Mouse (Mus musculus): ENCODE measurements at regions not wholly inside any gene's neighbourhood (a gene's known extent, or its start where the extent isn't known, plus 50 kb on each side); places are given as distances from the start of the nearest gene placed in this dataset.
"Not testable (repeated sequence)": the region's sequence is repeated elsewhere in the genome, so short reads cannot be mapped to it uniquely, and the experiment has no call there.

GRCm38 (mm10) chr5:148690158-148690822, 137.7 kb upstream of the Ubl3 start:
- Histone ChIP-seq H3K27me3 (no peaks in the 10 kb centered on the region), H3K9me3 (no peaks in the 10 kb centered on the region), H3K9ac (no peak overlapping the region), H3K4me3 (replicated peaks) (no peak overlapping the region), H3K4me1 (peaks cover 35% of the 10 kb centered on the region), H3K27ac (no peak overlapping the region), H3K4me2 (no peak overlapping the region), H3K36me3 (replicated peaks) (no peaks in the 10 kb centered on the region)
- WGBS: 72% methylated on average over 7 of the region's 7 CpGs
- ATAC-seq (ENCODE audit: low FRiP score): no peak

- WGBS: 86% methylated on average over 9 of the region's 9 CpGs
- Histone ChIP-seq H3K27ac (peak overlapping the region; percentile 77), H3K9me3 (no peaks in the 10 kb centered on the region), H3K4me1 (peaks cover 31% of the 10 kb centered on the region), H3K27me3 (no peaks in the 10 kb centered on the region), H3K4me2 (no peak overlapping the region), H3K9ac (no peak overlapping the region), H3K36me3 (replicated peaks) (no peaks in the 10 kb centered on the region), H3K4me3 (replicated peaks) (no peak overlapping the region)
- ATAC-seq (ENCODE audit: low FRiP score): no peak
These were observed 136.7 kb upstream of the Ubl3 start for GRCm38 (mm10) chr5:148689297-148689696.

DNA sequence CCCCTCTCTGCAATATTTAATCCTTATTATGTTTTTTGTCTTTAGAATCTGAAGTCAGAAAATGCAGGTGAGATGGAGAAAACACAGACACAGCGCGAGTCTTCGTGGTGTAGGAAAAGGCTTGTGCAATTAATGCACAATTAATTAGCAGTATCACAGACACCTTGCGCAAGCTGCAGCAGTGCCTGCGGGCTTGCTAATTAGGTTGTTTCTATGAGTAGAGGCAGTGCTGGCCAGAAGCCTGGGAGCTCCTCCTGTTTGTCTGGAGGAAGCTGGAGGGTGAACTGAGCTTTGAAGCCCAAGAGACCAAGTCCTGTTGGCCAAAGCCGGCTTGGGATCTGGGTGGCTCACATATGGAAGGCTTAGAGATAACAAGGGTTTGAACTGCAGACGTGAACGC, 135.9 kb upstream of the Ubl3 start:
- Histone ChIP-seq H3K4me3 (replicated peaks) (no peak overlapping the region), H3K9me3 (no peaks in the 10 kb centered on the region), H3K9ac (no peak overlapping the region), H3K27me3 (no peaks in the 10 kb centered on the region), H3K27ac (peak overlapping the region; percentile 77), H3K36me3 (replicated peaks) (no peaks in the 10 kb centered on the region), H3K4me2 (no peak overlapping the region), H3K4me1 (peaks cover 30% of the 10 kb centered on the region)
- 46% methylated on average over 8 of the region's 8 CpGs for WGBS
- ATAC-seq (ENCODE audit: low FRiP score): peak; percentile 91; the same call in 1 of the 2 replicates

DNA sequence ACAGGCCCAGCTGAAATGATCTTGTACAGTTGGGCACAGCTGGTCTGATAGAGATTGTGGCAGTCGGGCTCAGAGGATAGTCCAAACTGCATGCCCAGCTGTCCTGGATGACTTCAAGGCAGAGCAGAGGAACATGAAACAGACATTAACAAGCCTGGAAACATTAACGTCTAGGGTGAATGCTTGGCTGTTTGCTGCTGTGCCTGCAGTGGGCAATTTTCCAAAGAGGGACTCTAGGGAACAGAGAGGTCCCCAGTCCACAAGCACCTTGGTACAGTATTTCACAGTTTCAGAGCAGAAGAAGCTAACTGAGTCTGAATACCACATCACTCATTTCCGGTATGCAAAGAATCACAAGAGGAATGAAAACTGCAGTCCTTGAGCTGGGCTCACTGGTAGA, 135.2 kb upstream of the Ubl3 start:
- H3K4me3 ChIP-seq (replicated peaks): no peak overlapping the region
- peak overlapping the region; percentile 77 for H3K27ac ChIP-seq
- no peak overlapping the region for H3K9ac ChIP-seq
- peaks cover 30% of the 10 kb centered on the region for H3K4me1 ChIP-seq
- no peaks in the 10 kb centered on the region for H3K36me3 ChIP-seq (replicated peaks)
- no peaks in the 10 kb centered on the region for H3K27me3 ChIP-seq
- no peaks in the 10 kb centered on the region for H3K9me3 ChIP-seq
- no peak overlapping the region for H3K4me2 ChIP-seq
- no peak for ATAC-seq (ENCODE audit: low FRiP score)
- WGBS: 69% methylated on average over 3 of the region's 3 CpGs

GRCm38 (mm10) chr5:148684216-148684615, 131.6 kb upstream of the Ubl3 start:
- no peak for ATAC-seq (ENCODE audit: low FRiP score)
- WGBS: 79% methylated on average over 11 of the region's 11 CpGs
- H3K36me3 ChIP-seq (replicated peaks): no peaks in the 10 kb centered on the region

GRCm38 (mm10) chr5:148682553-148682952, 130.0 kb upstream of the Ubl3 start:
- no peaks in the 10 kb centered on the region for H3K36me3 ChIP-seq (replicated peaks)
- H3K4me2 ChIP-seq: no peak overlapping the region
- no peaks in the 10 kb centered on the region for H3K9me3 ChIP-seq
- no peak for ATAC-seq (ENCODE audit: low FRiP score)
- H3K4me1 ChIP-seq: no peaks in the 10 kb centered on the region
- H3K27me3 ChIP-seq: no peaks in the 10 kb centered on the region
- 92% methylated on average over 6 of the region's 6 CpGs for WGBS
- H3K9ac ChIP-seq: no peak overlapping the region
- no peak overlapping the region for H3K27ac ChIP-seq
- H3K4me3 ChIP-seq (replicated peaks): no peak overlapping the region

More at GRCm38 (mm10) chr5:148684216-148684615, 131.6 kb upstream of the Ubl3 start:
- Histone ChIP-seq H3K4me3 (replicated peaks) (no peak overlapping the region), H3K27ac (no peak overlapping the region), H3K9me3 (no peaks in the 10 kb centered on the region), H3K4me2 (no peak overlapping the region), H3K27me3 (no peaks in the 10 kb centered on the region), H3K9ac (no peak overlapping the region), H3K4me1 (peaks cover 12% of the 10 kb centered on the region; the same call in 1 of the 2 replicates)

GRCm38 (mm10) chr5:148680341-148680740, 127.8 kb upstream of the Ubl3 start:
- H3K27me3 ChIP-seq: no peaks in the 10 kb centered on the region
- 90% methylated on average over 5 of the region's 5 CpGs for WGBS
- H3K4me3 ChIP-seq (replicated peaks): no peak overlapping the region
- H3K27ac ChIP-seq: no peak overlapping the region
- no peak for ATAC-seq (ENCODE audit: low FRiP score)
- no peaks in the 10 kb centered on the region for H3K36me3 ChIP-seq (replicated peaks)
- H3K4me1 ChIP-seq: no peaks in the 10 kb centered on the region
- no peak overlapping the region for H3K9ac ChIP-seq
- no peaks in the 10 kb centered on the region for H3K9me3 ChIP-seq
- no peak overlapping the region for H3K4me2 ChIP-seq

DNA sequence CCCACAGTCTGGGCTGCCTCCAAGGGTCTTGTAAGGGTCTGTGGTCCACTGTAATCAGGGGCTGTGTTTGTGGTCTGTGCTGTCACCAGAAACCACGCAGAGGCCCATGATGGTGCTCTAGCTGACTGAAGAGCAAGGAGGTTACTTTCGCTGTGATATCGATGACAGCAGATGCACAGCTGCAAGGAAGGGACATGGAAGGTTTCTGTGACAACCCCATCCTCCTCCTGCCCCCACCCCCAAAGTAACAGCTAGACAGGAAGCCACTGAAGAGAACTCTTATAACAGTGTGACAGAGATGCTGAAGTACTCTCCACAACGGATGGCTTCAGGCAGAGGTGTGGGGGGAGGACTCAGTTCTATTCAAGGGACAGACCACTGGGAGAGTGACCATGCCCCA, 127.0 kb upstream of the Ubl3 start:
- no peaks in the 10 kb centered on the region for H3K36me3 ChIP-seq (replicated peaks)
- no peak overlapping the region for H3K4me3 ChIP-seq (replicated peaks)
- H3K4me2 ChIP-seq: no peak overlapping the region
- no peak overlapping the region for H3K9ac ChIP-seq
- no peaks in the 10 kb centered on the region for H3K27me3 ChIP-seq
- ATAC-seq (ENCODE audit: low FRiP score): no peak
- no peaks in the 10 kb centered on the region for H3K9me3 ChIP-seq
- no peaks in the 10 kb centered on the region for H3K4me1 ChIP-seq
- H3K27ac ChIP-seq: no peak overlapping the region
- 94% methylated on average over 4 of the region's 4 CpGs for WGBS

DNA sequence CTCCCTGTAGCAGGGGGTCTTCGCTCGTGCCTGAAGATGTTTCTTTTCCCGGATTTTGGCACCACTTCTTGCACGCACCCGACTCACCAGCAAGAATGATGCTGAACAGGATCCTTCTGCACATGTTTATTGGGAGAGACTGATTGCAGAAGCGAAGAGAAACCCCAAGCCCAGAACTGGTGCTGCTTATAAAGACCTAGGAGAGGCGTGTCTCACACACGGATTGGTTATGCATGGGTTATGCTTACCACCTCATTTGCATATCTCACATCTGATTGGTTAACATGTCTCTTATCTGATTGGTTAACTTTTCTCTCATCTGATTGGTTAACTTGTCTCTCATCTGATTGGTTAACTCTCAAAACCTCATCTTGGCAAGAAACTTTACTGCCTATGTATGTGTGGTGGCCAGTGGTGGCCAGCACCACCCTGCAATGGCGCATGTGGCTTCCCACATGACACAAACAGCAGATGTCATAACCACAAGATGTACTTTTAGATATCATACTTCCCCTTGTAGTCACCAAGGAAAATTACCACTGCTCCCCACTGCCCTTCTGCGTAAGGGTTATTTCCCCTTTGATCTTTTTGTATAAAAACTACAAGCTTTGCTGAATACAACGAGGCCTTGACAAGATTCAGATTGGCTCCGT, 125.8 kb upstream of the Ubl3 start:
- H3K9me3 ChIP-seq; H3K4me3 ChIP-seq (replicated peaks); H3K36me3 ChIP-seq (replicated peaks); ATAC-seq (ENCODE audit: low FRiP score); H3K27ac ChIP-seq; H3K4me2 ChIP-seq; H3K27me3 ChIP-seq; H3K9ac ChIP-seq; H3K4me1 ChIP-seq: not testable (repeated sequence)
- 94% methylated on average over 12 of the region's 12 CpGs for WGBS

- Histone ChIP-seq H3K4me2 (no peak overlapping the region), H3K4me3 (replicated peaks) (no peak overlapping the region), H3K4me1 (no peaks in the 10 kb centered on the region), H3K27ac (no peak overlapping the region), H3K36me3 (replicated peaks) (no peaks in the 10 kb centered on the region), H3K9me3 (peaks cover 6% of the 10 kb centered on the region; the same call in 1 of the 2 replicates), H3K9ac (no peak overlapping the region), H3K27me3 (no peaks in the 10 kb centered on the region)
- WGBS: 85% methylated on average over 12 of the region's 12 CpGs
- ATAC-seq (ENCODE audit: low FRiP score): no peak
These were observed 121.7 kb upstream of the Ubl3 start for GRCm38 (mm10) chr5:148674281-148674680.

GRCm38 (mm10) chr5:148662281-148662741, 109.7 kb upstream of the Ubl3 start:
- WGBS: 78% methylated on average over 15 of the region's 15 CpGs
- Histone ChIP-seq H3K4me1 (no peaks in the 10 kb centered on the region), H3K9ac (no peak overlapping the region), H3K4me2 (no peak overlapping the region), H3K36me3 (replicated peaks) (no peaks in the 10 kb centered on the region), H3K4me3 (replicated peaks) (no peak overlapping the region), H3K27ac (no peak overlapping the region), H3K9me3 (0 out of 2 replicates have a peak, but pooled peaks cover 3% of the 10 kb centered on the region), H3K27me3 (no peaks in the 10 kb centered on the region)
- no peak for ATAC-seq (ENCODE audit: low FRiP score)

- Histone ChIP-seq H3K4me1 (no peaks in the 10 kb centered on the region), H3K27ac (no peak overlapping the region), H3K9me3 (0 out of 2 replicates have a peak, but pooled peaks cover 3% of the 10 kb centered on the region), H3K27me3 (no peaks in the 10 kb centered on the region), H3K4me3 (replicated peaks) (no peak overlapping the region), H3K36me3 (replicated peaks) (no peaks in the 10 kb centered on the region), H3K4me2 (no peak overlapping the region), H3K9ac (no peak overlapping the region)
- ATAC-seq (ENCODE audit: low FRiP score): no peak
- 83% methylated on average over 4 of the region's 4 CpGs for WGBS
These were observed 108.5 kb upstream of the Ubl3 start for GRCm38 (mm10) chr5:148661120-148661519.

All from forebrain, embryonic 12.5 days (tissue).